Mouse (Mus musculus): ENCODE data around the gene Mios. TPM values are rescaled to one million over a fixed set of nuclear protein-coding genes. Genes with fewer than 3 reads are reported as not detected.
A peak's percentile ranks its signal among the peaks of the same experiment; 100 is the strongest.

The Mios gene
- 21.4 and 21.6 TPM in 2 replicates for total RNA-seq (2017)

GRCm38 (mm10) chr6:8209047-8209865, at the start of gene Mios:
Mios (plus strand) TSS chr6:8209222.
- peak; percentile 92 for ATAC-seq (ENCODE audit: extremely low read depth, insufficient number of reproducible peaks, low FRiP score, poor library complexity, severe bottlenecking)

GRCm38 (mm10) chr6:8160001-8160400, 49.0 kb upstream of the Mios start:
- ATAC-seq (ENCODE audit: extremely low read depth, insufficient number of reproducible peaks, low FRiP score, poor library complexity, severe bottlenecking): no peak

- no peak for ATAC-seq (ENCODE audit: extremely low read depth, insufficient number of reproducible peaks, low FRiP score, poor library complexity, severe bottlenecking)
These were observed 44.3 kb upstream of the Mios start for GRCm38 (mm10) chr6:8164741-8165140.

GRCm38 (mm10) chr6:8172101-8172500, 36.9 kb upstream of the Mios start:
- no peak for ATAC-seq (ENCODE audit: extremely low read depth, insufficient number of reproducible peaks, low FRiP score, poor library complexity, severe bottlenecking)

GRCm38 (mm10) chr6:8174062-8174461, 35.0 kb upstream of the Mios start:
- no peak for ATAC-seq (ENCODE audit: extremely low read depth, insufficient number of reproducible peaks, low FRiP score, poor library complexity, severe bottlenecking)

- ATAC-seq (ENCODE audit: extremely low read depth, insufficient number of reproducible peaks, low FRiP score, poor library complexity, severe bottlenecking): no peak
These were observed 33.7 kb upstream of the Mios start for GRCm38 (mm10) chr6:8175346-8175745.

GRCm38 (mm10) chr6:8176116-8176515, 32.9 kb upstream of the Mios start:
- no peak for ATAC-seq (ENCODE audit: extremely low read depth, insufficient number of reproducible peaks, low FRiP score, poor library complexity, severe bottlenecking)

- no peak for ATAC-seq (ENCODE audit: extremely low read depth, insufficient number of reproducible peaks, low FRiP score, poor library complexity, severe bottlenecking)
These were observed 30.6 kb upstream of the Mios start for GRCm38 (mm10) chr6:8178397-8178941.

GRCm38 (mm10) chr6:8188599-8189233, 20.3 kb upstream of the Mios start:
- no peak for ATAC-seq (ENCODE audit: extremely low read depth, insufficient number of reproducible peaks, low FRiP score, poor library complexity, severe bottlenecking)

- no peak for ATAC-seq (ENCODE audit: extremely low read depth, insufficient number of reproducible peaks, low FRiP score, poor library complexity, severe bottlenecking)
These were observed 19.1 kb upstream of the Mios start for GRCm38 (mm10) chr6:8189917-8190316.

GRCm38 (mm10) chr6:8192517-8192916, 16.5 kb upstream of the Mios start, which contains the start of gene Col28a1:
Col28a1 (minus strand) TSS chr6:8192617.
- no peak for ATAC-seq (ENCODE audit: extremely low read depth, insufficient number of reproducible peaks, low FRiP score, poor library complexity, severe bottlenecking)

- ATAC-seq (ENCODE audit: extremely low read depth, insufficient number of reproducible peaks, low FRiP score, poor library complexity, severe bottlenecking): no peak
These were observed 804 bp downstream of the Mios start for GRCm38 (mm10) chr6:8209866-8210186.

- ATAC-seq (ENCODE audit: extremely low read depth, insufficient number of reproducible peaks, low FRiP score, poor library complexity, severe bottlenecking): no peak
These were observed 1.6 kb downstream of the Mios start for GRCm38 (mm10) chr6:8210661-8211060.

- no peak for ATAC-seq (ENCODE audit: extremely low read depth, insufficient number of reproducible peaks, low FRiP score, poor library complexity, severe bottlenecking)
These were observed 18.0 kb downstream of the Mios start for GRCm38 (mm10) chr6:8227035-8227434.

GRCm38 (mm10) chr6:8228596-8228995, 19.6 kb downstream of the Mios start:
- no peak for ATAC-seq (ENCODE audit: extremely low read depth, insufficient number of reproducible peaks, low FRiP score, poor library complexity, severe bottlenecking)

GRCm38 (mm10) chr6:8258316-8258715, 49.3 kb downstream of the Mios start:
- ATAC-seq (ENCODE audit: extremely low read depth, insufficient number of reproducible peaks, low FRiP score, poor library complexity, severe bottlenecking): no peak

- ATAC-seq (ENCODE audit: extremely low read depth, insufficient number of reproducible peaks, low FRiP score, poor library complexity, severe bottlenecking): peak; percentile 99
These were observed 50.1 kb downstream of the Mios start, which contains the start of the genes Rpa3, Umad1 and Gm45062 for GRCm38 (mm10) chr6:8259004-8259666. Rpa3 (minus strand) TSS chr6:8259173. Umad1 (plus strand) TSS chr6:8259288. Gm45062 (plus strand) TSS chr6:8259450.

GRCm38 (mm10) chr6:8259667-8260044, 50.6 kb downstream of the Mios start:
- ATAC-seq (ENCODE audit: extremely low read depth, insufficient number of reproducible peaks, low FRiP score, poor library complexity, severe bottlenecking): peak; percentile 31

- no peak for ATAC-seq (ENCODE audit: extremely low read depth, insufficient number of reproducible peaks, low FRiP score, poor library complexity, severe bottlenecking)
These were observed 62.0 kb downstream of the Mios start for GRCm38 (mm10) chr6:8271047-8271446.

Measured in neutrophil, adult 5-6 weeks (primary cell).